Mouse (Mus musculus): Measurements from ENCODE around the gene Cntnap5c.

- TF ChIP-seq CTCF (conservative IDR thresholded peaks at IDR 0.05; ENCODE audit: insufficient read depth, insufficient read length, low read depth, low read length), result no peak
- no peak for TF ChIP-seq POLR2A (IDR thresholded peaks at IDR 0.05; ENCODE audit: low read depth, low read length)
These were observed 96.6 kb downstream of the Cntnap5c start for GRCm38 (mm10) chr17:57865996-57866395.
